Mouse (Mus musculus): ENCODE data around the gene Rabep1. TPM values are rescaled to one million over a fixed set of nuclear protein-coding genes. Genes with fewer than 3 reads are reported as not detected.

Gene Rabep1
- polyA plus RNA-seq, 1 experiment from 2014 or later: 90.9 TPM

DNA sequence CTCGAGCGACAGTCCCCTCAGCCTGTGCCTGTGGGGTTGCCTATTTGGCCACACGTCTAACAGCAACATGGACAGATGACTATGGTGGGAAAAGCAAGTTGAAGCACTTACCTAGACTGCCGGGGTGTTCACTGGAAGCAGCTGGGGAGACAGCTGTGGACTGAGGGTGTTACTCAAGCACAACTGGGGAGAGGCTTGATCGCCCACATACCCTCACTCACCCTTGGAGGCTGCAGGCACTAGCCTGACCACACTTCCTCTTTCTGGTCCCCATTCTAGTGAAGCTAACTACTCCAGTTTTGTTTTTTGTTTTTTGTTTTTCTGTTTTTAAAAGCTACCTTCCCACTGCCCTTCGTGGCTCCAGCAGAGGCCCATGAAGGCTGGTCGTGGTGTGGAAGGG is 32.2 kb upstream of the Rabep1 start, which contains the start of gene Scimp:
TSS of gene Scimp (minus strand) at position 222 of the 400 bp plus-strand sequence.
- H3K27me3 ChIP-seq (replicated peaks; ENCODE audit: control insufficient read depth, insufficient read depth, low read length): no peaks in the 10 kb centered on the region
- 74% methylated on average over 7 of the region's 7 CpGs for WGBS

DNA sequence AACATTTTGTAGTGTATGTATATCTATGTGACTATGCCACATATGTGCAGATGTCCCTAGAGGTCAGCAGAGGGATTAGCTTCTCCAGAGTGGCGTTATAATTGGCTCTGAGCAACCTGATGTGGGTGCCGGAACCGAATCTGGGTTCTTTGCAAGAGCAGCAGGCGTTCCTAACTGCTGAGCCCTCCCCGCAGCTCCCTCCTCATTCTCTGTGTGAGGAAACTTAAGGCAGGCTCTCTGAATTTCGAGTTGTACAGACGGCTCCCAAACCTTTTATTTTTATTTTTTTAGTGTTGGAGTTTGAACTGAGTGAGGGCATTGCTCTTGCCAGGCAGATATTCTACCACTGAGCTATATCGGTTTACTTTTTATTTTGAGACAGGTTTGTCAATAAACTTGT is 29.5 kb upstream of the Rabep1 start:
- H3K4me1 ChIP-seq (replicated peaks; ENCODE audit: control insufficient read depth, insufficient read depth, low read length): no peaks in the 10 kb centered on the region
- no peak for TF ChIP-seq CTCF (IDR thresholded peaks at IDR 0.05; ENCODE audit: low read depth)
- no peak overlapping the region for H3K27ac ChIP-seq (ENCODE audit: low read depth, low read length)
- no peaks in the 10 kb centered on the region for H3K27me3 ChIP-seq (replicated peaks; ENCODE audit: control insufficient read depth, insufficient read depth, low read length)
- no peaks in the 10 kb centered on the region for H3K36me3 ChIP-seq (ENCODE audit: control insufficient read depth, insufficient read depth)
- no peak for ATAC-seq
- WGBS: 83% methylated on average over 8 of the region's 8 CpGs
- no peak overlapping the region for H3K9ac ChIP-seq (ENCODE audit: low read depth, low read length)
- no peaks in the 10 kb centered on the region for H3K9me3 ChIP-seq (ENCODE audit: control insufficient read depth)
- no peak overlapping the region for H3K4me3 ChIP-seq (ENCODE audit: low read depth, low read length)
- no peak overlapping the region for H3K4me2 ChIP-seq (replicated peaks; ENCODE audit: low read depth)

More for the DNA sequence above, 32.2 kb upstream of the Rabep1 start, which contains the start of gene Scimp:
- no peak for TF ChIP-seq CTCF (IDR thresholded peaks at IDR 0.05; ENCODE audit: low read depth)
- Histone ChIP-seq H3K9me3 (ENCODE audit: control insufficient read depth) (no peaks in the 10 kb centered on the region), H3K9ac (ENCODE audit: low read depth, low read length) (no peak within 1 kb of the TSS), H3K4me2 (replicated peaks; ENCODE audit: low read depth) (no peak within 1 kb of the TSS), H3K4me1 (replicated peaks; ENCODE audit: control insufficient read depth, insufficient read depth, low read length) (no peaks in the 10 kb centered on the region), H3K4me3 (ENCODE audit: low read depth, low read length) (no peak within 1 kb of the TSS), H3K36me3 (ENCODE audit: control insufficient read depth, insufficient read depth) (no peaks in the 10 kb centered on the region), H3K27ac (ENCODE audit: low read depth, low read length) (0 out of 2 replicates have a peak within 1 kb of the TSS, but pooled peaks have one; percentile 21)
- no peak for ATAC-seq

DNA sequence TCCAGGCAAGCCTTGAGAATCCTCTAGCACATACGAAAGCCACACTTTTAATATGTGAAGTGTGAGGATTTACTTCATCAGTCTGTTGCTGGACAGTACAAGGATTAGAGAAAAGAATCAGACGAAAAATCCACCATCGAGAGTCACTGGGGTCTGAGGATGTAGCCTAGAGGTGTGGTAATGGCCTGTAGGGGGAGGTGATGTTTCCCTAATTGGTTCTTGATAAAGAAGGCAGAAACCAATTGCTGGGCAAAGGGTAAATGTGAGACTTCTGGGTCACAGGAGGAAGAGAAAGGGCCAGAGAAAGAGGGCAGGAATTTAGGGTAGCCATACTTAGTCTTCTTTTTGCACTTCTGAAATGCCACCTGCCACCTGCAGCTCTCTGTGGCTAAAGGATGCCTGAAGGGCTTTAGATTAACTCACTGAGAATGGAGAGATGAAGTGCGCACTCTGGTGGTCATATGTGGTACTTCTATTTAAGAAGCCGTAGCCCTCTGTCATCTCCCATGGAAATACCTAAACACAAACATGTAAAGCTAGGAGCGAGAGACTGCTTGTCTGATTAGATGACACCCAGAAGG is 29.0 kb upstream of the Rabep1 start:
- 24% methylated on average over 6 of the region's 6 CpGs for WGBS
- no peak overlapping the region for H3K27ac ChIP-seq (ENCODE audit: low read depth, low read length)
- peak; percentile 89 for TF ChIP-seq CTCF (IDR thresholded peaks at IDR 0.05; ENCODE audit: low read depth)
- no peak overlapping the region for H3K9ac ChIP-seq (ENCODE audit: low read depth, low read length)
- H3K36me3 ChIP-seq (ENCODE audit: control insufficient read depth, insufficient read depth): no peaks in the 10 kb centered on the region
- ATAC-seq: no peak
- H3K9me3 ChIP-seq (ENCODE audit: control insufficient read depth): no peaks in the 10 kb centered on the region
- H3K4me3 ChIP-seq (ENCODE audit: low read depth, low read length): no peak overlapping the region
- no peaks in the 10 kb centered on the region for H3K27me3 ChIP-seq (replicated peaks; ENCODE audit: control insufficient read depth, insufficient read depth, low read length)
- no peaks in the 10 kb centered on the region for H3K4me1 ChIP-seq (replicated peaks; ENCODE audit: control insufficient read depth, insufficient read depth, low read length)
- H3K4me2 ChIP-seq (replicated peaks; ENCODE audit: low read depth): peak overlapping the region; percentile 38; the same call in 1 of the 2 replicates

DNA sequence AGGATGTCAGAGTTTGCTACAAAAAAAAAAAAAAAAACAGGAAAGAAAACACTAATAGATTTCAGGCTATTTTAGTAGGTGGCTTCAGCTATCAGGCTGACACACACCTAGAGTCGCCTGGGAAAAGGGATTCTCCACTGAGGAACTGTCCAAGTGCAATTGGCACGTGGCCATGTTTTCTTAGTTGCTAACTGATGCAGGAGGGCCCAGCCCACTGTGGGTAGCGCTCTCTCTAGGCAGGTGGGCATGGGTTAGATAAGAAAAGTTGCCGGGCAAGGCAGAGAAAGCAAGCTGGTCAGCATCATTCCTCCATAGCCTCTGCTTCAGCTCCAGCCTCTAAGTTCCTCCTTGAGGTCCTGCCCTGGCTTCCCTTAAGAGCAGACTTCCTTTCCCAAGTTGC is 27.8 kb upstream of the Rabep1 start:
- WGBS: 51% methylated on average over 4 of the region's 4 CpGs
- Histone ChIP-seq H3K27me3 (replicated peaks; ENCODE audit: control insufficient read depth, insufficient read depth, low read length) (no peaks in the 10 kb centered on the region), H3K4me2 (replicated peaks; ENCODE audit: low read depth) (no peak overlapping the region), H3K4me3 (ENCODE audit: low read depth, low read length) (no peak overlapping the region), H3K27ac (ENCODE audit: low read depth, low read length) (no peak overlapping the region), H3K36me3 (ENCODE audit: control insufficient read depth, insufficient read depth) (no peaks in the 10 kb centered on the region), H3K9me3 (ENCODE audit: control insufficient read depth) (no peaks in the 10 kb centered on the region), H3K9ac (ENCODE audit: low read depth, low read length) (no peak overlapping the region), H3K4me1 (replicated peaks; ENCODE audit: control insufficient read depth, insufficient read depth, low read length) (no peaks in the 10 kb centered on the region)
- ATAC-seq: no peak
- TF ChIP-seq CTCF (IDR thresholded peaks at IDR 0.05; ENCODE audit: low read depth): no peak

DNA sequence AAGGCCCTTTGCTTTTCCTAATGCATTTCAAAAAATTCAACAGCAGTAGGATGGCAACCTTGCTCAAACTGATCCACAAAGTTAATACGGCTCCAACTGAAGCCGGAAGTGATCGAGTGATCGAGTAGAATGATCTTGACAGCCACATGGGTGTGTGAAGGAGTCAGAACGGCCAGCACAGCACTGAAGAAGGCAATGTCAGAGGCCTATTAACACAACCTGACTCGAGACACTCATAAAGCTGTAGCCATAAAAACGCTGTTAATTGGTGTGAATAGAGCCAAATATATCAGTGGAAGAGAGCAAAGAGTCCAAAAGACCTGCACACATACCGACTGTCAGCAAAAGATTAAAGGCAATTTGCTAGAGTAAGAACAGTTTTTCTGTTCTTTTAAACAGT is 24.5 kb upstream of the Rabep1 start:
- no peak for TF ChIP-seq CTCF (IDR thresholded peaks at IDR 0.05; ENCODE audit: low read depth)
- peak overlapping the region; percentile 42 for H3K27ac ChIP-seq (ENCODE audit: low read depth, low read length)
- H3K4me2 ChIP-seq (replicated peaks; ENCODE audit: low read depth): no peak overlapping the region
- no peak overlapping the region for H3K9ac ChIP-seq (ENCODE audit: low read depth, low read length)
- WGBS: 37% methylated on average over 8 of the region's 8 CpGs
- H3K9me3 ChIP-seq (ENCODE audit: control insufficient read depth): no peaks in the 10 kb centered on the region
- H3K36me3 ChIP-seq (ENCODE audit: control insufficient read depth, insufficient read depth): no peaks in the 10 kb centered on the region
- no peak overlapping the region for H3K4me3 ChIP-seq (ENCODE audit: low read depth, low read length)
- no peaks in the 10 kb centered on the region; the same call in 1 of the 2 replicates for H3K4me1 ChIP-seq (replicated peaks; ENCODE audit: control insufficient read depth, insufficient read depth, low read length)
- ATAC-seq: peak; percentile 79
- no peaks in the 10 kb centered on the region for H3K27me3 ChIP-seq (replicated peaks; ENCODE audit: control insufficient read depth, insufficient read depth, low read length)

DNA sequence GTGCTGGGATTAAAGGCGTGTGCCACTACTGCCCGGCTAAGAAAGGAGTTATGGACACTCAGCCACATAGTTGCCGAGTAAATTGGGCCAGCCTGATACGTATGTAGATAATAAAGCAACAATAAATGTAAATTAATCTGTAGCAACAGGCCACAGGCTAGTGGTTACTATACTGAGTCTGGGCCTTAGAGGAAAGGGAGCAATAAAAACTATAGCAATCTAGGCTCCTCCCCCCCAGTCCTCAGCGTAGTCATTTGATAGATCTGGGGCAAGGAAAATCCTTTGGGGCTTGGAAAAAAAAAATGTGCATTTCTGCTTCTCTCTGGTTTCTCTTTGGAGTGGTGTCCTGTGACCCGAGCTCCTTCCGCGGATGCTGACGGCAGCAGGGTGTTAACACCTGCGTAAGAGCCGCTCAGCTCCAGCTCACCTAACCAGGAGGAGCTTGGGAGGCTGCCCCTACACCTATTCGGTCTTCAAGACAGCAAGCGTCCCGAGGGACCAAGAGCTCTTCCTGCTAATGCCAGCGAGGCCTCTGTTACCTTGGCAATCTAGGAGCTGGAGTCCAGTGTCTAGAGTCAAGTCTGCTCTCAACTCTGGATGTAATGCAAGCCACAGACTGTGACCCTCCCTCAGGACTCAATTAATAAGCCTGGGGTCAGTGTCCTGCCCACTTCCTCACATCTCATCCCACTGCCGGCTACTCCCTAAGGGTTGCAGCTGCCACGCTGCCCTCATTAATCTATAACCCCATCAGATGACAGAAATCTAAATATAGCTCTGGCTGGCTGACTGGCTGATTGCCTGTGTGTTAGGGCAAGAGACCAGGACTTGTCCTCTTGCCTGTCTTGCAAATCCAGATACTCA is 22.6 kb upstream of the Rabep1 start:
- H3K4me2 ChIP-seq (replicated peaks; ENCODE audit: low read depth): peak overlapping the region; percentile 48
- H3K9me3 ChIP-seq (ENCODE audit: control insufficient read depth): no peaks in the 10 kb centered on the region
- H3K27ac ChIP-seq (ENCODE audit: low read depth, low read length): peak overlapping the region; percentile 94
- no peaks in the 10 kb centered on the region for H3K36me3 ChIP-seq (ENCODE audit: control insufficient read depth, insufficient read depth)
- ATAC-seq: peak; percentile 84
- peak overlapping the region; percentile 37; the same call in 1 of the 2 replicates for H3K9ac ChIP-seq (ENCODE audit: low read depth, low read length)
- H3K4me3 ChIP-seq (ENCODE audit: low read depth, low read length): no peak overlapping the region
- TF ChIP-seq CTCF (IDR thresholded peaks at IDR 0.05; ENCODE audit: low read depth): no peak
- no peaks in the 10 kb centered on the region; the same call in 1 of the 2 replicates for H3K4me1 ChIP-seq (replicated peaks; ENCODE audit: control insufficient read depth, insufficient read depth, low read length)
- H3K27me3 ChIP-seq (replicated peaks; ENCODE audit: control insufficient read depth, insufficient read depth, low read length): no peaks in the 10 kb centered on the region
- 18% methylated on average over 17 of the region's 17 CpGs for WGBS

All from intestine, postnatal 0 days (tissue).